Mouse (Mus musculus) right cerebral cortex, postnatal 25 days (tissue): ENCODE results near the gene Pitpnc1.
A peak's percentile ranks its signal among the peaks of the same experiment; 100 is the strongest.

Experiments used
- DNase-seq: peaks from one replicate; pipeline ENCODE4 v3.0.0; 2022

Gene Pitpnc1

GRCm38 (mm10) chr11:107321819-107322218, 148.7 kb downstream of the Pitpnc1 start:
- no peak for DNase-seq

- no peak for DNase-seq
Measured at GRCm38 (mm10) chr11:107319861-107320260, 150.6 kb downstream of the Pitpnc1 start.

- DNase-seq: no peak
Measured at GRCm38 (mm10) chr11:107317653-107318281, 152.7 kb downstream of the Pitpnc1 start.

GRCm38 (mm10) chr11:107315475-107315874, 155.0 kb downstream of the Pitpnc1 start:
- DNase-seq: no peak

GRCm38 (mm10) chr11:107310338-107311121, 160.0 kb downstream of the Pitpnc1 start:
- peak; percentile 55 for DNase-seq

GRCm38 (mm10) chr11:107306170-107306569, 164.3 kb downstream of the Pitpnc1 start:
- no peak for DNase-seq

- DNase-seq: no peak
Measured at GRCm38 (mm10) chr11:107302141-107302540, 168.4 kb downstream of the Pitpnc1 start.

GRCm38 (mm10) chr11:107300235-107300634, 170.3 kb downstream of the Pitpnc1 start:
- DNase-seq: no peak

- DNase-seq: no peak
Measured at GRCm38 (mm10) chr11:107299511-107300120, 170.9 kb downstream of the Pitpnc1 start.

GRCm38 (mm10) chr11:107296176-107296575, 174.3 kb downstream of the Pitpnc1 start:
- DNase-seq: no peak

GRCm38 (mm10) chr11:107292036-107292435, 178.5 kb downstream of the Pitpnc1 start:
- DNase-seq: no peak

GRCm38 (mm10) chr11:107288186-107288563, 182.3 kb downstream of the Pitpnc1 start:
- no peak for DNase-seq

- no peak for DNase-seq
Measured at GRCm38 (mm10) chr11:107287215-107288185, 183.0 kb downstream of the Pitpnc1 start.

GRCm38 (mm10) chr11:107285731-107286130, 184.8 kb downstream of the Pitpnc1 start:
- DNase-seq: no peak

GRCm38 (mm10) chr11:107283632-107284031, 186.9 kb downstream of the Pitpnc1 start:
- DNase-seq: no peak

- peak; percentile 45 for DNase-seq
Measured at GRCm38 (mm10) chr11:107282481-107282880, 188.0 kb downstream of the Pitpnc1 start.

GRCm38 (mm10) chr11:107279258-107279657, 191.2 kb downstream of the Pitpnc1 start:
- DNase-seq: no peak

- DNase-seq: no peak
Measured at GRCm38 (mm10) chr11:107276898-107277297, 193.6 kb downstream of the Pitpnc1 start.

GRCm38 (mm10) chr11:107276337-107276736, 194.2 kb downstream of the Pitpnc1 start:
- no peak for DNase-seq

- peak; percentile 26 for DNase-seq
Measured at GRCm38 (mm10) chr11:107275902-107276301, 194.6 kb downstream of the Pitpnc1 start.

- no peak for DNase-seq
Measured at GRCm38 (mm10) chr11:107274206-107274605, 196.3 kb downstream of the Pitpnc1 start.

- no peak for DNase-seq
Measured at GRCm38 (mm10) chr11:107272351-107272975, 198.0 kb downstream of the Pitpnc1 start.
